Mouse (Mus musculus) limb, embryonic 12.5 days (tissue): ENCODE measurements at regions not wholly inside any gene's neighbourhood (a gene's known extent, or its start where the extent isn't known, plus 50 kb on each side); places are given as distances from the start of the nearest gene placed in this dataset.

Experiments used
- ATAC-seq: fragments of 200-750 bp; cut with Nextera tagmentation; 2 replicates; pipeline ENCODE4 v1.8.0; 2017; ENCODE audit warnings: low read depth, moderate TSS enrichment; ENCODE audit not compliant: insufficient number of reproducible peaks, insufficient read depth, low FRiP score, low TSS enrichment
- H3K27ac ChIP-seq: fragments of 300-500 bp; sonication (generic); 2 replicates; pipeline ENCODE4 v1.5.1; 2016; ENCODE audit warnings: mild to moderate bottlenecking, moderate library complexity
- H3K27me3 ChIP-seq: fragments of 300-500 bp; sonication (generic); 2 replicates; pipeline ENCODE4 v1.6.1; 2016; ENCODE audit warnings: mild to moderate bottlenecking, moderate library complexity
- H3K36me3 ChIP-seq: fragments of 300-500 bp; sonication (generic); 2 replicates; pipeline ENCODE4 v1.6.1; 2016; ENCODE audit warnings: mild to moderate bottlenecking, moderate library complexity
- H3K4me1 ChIP-seq: fragments of 300-500 bp; sonication (generic); replicated peaks from 2 replicates; pipeline ENCODE4 v1.6.1; 2016
- H3K4me2 ChIP-seq: fragments of 300-500 bp; sonication (generic); 2 replicates; pipeline ENCODE4 v1.6.1; 2016; ENCODE audit warnings: mild to moderate bottlenecking, moderate library complexity
- H3K4me3 ChIP-seq: fragments of 300-500 bp; sonication (generic); replicated peaks from 2 replicates; pipeline ENCODE4 v1.5.1; 2016; ENCODE audit warnings: mild to moderate bottlenecking
- H3K9ac ChIP-seq: fragments of 300-500 bp; sonication (generic); replicated peaks from 2 replicates; pipeline ENCODE4 v1.6.1; 2016; ENCODE audit warnings: mild to moderate bottlenecking, moderate library complexity
- H3K9me3 ChIP-seq: fragments of 300-500 bp; sonication (generic); 2 replicates; pipeline ENCODE4 v1.6.1; 2016; ENCODE audit warnings: mild to moderate bottlenecking, moderate library complexity
- WGBS: fragments of 180-500 bp; shearing (Covaris S2); methylation state at CpG from one replicate; pipeline ENCODE4 v1.1.7; 2016; 5-methylcytosine and 5-hydroxymethylcytosine counted together

DNA sequence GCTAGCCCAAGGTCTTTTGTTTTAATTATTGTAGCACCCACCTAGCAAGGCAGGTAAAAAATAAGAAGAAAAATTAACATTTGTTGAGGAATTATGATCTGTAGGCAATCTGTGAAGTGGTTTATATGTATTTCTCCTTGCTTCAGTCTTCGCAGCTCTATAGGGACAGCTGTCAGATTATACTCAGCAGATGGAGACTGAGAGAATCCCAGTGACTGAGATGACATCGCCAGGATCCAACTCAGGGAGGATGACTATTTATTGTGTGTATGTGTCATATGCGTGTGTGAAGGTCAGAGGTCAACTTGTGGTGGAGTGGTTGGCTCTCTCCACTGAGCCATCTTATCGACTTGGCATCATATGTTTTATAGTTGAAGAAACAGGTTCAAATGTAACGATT, 362.0 kb upstream of the Chd6 start:
- no peaks in the 10 kb centered on the region for H3K9me3 ChIP-seq
- no peak overlapping the region for H3K27ac ChIP-seq
- H3K9ac ChIP-seq, result no peak overlapping the region
- ATAC-seq, result no peak
- peaks cover 7% of the 10 kb centered on the region for H3K27me3 ChIP-seq
- 91% methylated on average over 5 of the region's 5 CpGs for WGBS
- 0 out of 2 replicates have a peak, but pooled peaks cover 2% of the 10 kb centered on the region for H3K4me1 ChIP-seq
- no peaks in the 10 kb centered on the region for H3K36me3 ChIP-seq
- H3K4me3 ChIP-seq, result no peak overlapping the region
- no peak overlapping the region for H3K4me2 ChIP-seq

DNA sequence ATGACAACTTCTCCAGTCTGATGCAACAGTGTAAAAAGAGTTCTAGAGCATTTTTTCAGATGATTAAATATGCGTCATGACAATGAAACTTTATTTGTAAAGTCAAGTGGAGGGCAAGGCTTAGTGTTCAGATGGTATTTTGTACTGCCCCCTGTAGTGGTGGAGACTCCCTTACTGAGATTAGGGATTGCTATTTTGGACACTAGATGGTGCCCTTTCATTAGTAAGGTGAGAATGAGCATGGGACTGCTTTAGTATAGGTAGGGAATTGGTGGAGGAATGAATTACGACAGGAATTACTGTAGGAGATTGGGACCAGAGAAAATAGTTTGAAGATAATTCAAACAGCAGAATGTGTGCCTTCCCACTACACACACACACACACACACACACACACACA, 361.1 kb upstream of the Chd6 start:
- Histone ChIP-seq H3K4me1 (0 out of 2 replicates have a peak, but pooled peaks cover 2% of the 10 kb centered on the region), H3K9me3 (no peaks in the 10 kb centered on the region), H3K27me3 (peaks cover 7% of the 10 kb centered on the region), H3K4me2 (no peak overlapping the region), H3K27ac (no peak overlapping the region), H3K9ac (no peak overlapping the region), H3K36me3 (no peaks in the 10 kb centered on the region), H3K4me3 (no peak overlapping the region)
- 38% methylated on average over 2 of the region's 2 CpGs for WGBS
- ATAC-seq, result no peak

DNA sequence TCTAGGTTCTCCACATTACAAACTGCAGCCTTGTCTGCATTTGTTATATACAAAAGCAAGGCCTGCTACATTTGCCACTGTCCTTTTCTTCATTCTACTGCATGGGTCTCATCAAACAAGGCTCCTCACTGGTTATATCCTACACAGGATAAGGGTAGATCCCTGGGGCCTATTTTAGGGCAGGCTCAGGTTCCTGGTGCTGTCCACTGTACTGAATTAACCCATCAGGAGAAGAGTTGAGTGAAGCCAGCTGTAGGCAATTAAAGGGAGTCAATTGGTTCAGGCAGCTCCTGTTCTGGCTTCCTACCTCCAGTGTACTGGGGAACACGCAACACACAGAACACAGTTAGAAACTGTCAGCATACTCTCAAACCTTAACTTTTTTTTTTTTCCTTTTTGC, 358.2 kb upstream of the Chd6 start:
- 26% methylated on average over 1 of the region's 1 CpGs for WGBS
- H3K27ac ChIP-seq, result no peak overlapping the region
- peaks cover 7% of the 10 kb centered on the region for H3K27me3 ChIP-seq
- 0 out of 2 replicates have a peak, but pooled peaks cover 2% of the 10 kb centered on the region for H3K4me1 ChIP-seq
- no peak overlapping the region for H3K9ac ChIP-seq
- H3K4me2 ChIP-seq, result no peak overlapping the region
- H3K36me3 ChIP-seq, result no peaks in the 10 kb centered on the region
- no peak for ATAC-seq
- H3K9me3 ChIP-seq, result no peaks in the 10 kb centered on the region
- no peak overlapping the region for H3K4me3 ChIP-seq

DNA sequence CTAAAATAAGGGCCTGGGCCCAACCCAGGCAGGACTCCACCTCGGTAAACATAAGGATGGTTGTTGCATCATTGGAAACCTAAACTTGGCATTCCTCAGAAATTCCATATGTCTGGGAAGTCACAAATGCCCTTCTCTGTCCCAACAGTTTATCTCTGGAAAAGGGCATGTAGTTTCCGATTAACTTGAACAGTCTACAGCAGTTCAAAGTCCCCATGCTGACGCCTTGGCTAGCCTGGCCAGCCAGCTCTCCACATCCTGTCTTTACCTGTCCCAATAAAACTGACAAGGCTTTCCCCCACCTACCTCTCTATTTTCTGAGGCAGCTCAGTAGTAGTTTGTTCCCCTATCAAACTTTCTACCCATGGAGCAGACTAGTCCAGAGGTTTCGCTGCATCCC, 351.7 kb upstream of the Chd6 start:
- H3K9me3 ChIP-seq, result no peaks in the 10 kb centered on the region
- H3K9ac ChIP-seq, result no peak overlapping the region
- 84% methylated on average over 4 of the region's 4 CpGs for WGBS
- no peaks in the 10 kb centered on the region for H3K4me1 ChIP-seq
- no peak for ATAC-seq
- no peak overlapping the region for H3K27ac ChIP-seq
- H3K36me3 ChIP-seq, result no peaks in the 10 kb centered on the region
- H3K27me3 ChIP-seq, result no peaks in the 10 kb centered on the region
- no peak overlapping the region for H3K4me2 ChIP-seq
- no peak overlapping the region for H3K4me3 ChIP-seq

DNA sequence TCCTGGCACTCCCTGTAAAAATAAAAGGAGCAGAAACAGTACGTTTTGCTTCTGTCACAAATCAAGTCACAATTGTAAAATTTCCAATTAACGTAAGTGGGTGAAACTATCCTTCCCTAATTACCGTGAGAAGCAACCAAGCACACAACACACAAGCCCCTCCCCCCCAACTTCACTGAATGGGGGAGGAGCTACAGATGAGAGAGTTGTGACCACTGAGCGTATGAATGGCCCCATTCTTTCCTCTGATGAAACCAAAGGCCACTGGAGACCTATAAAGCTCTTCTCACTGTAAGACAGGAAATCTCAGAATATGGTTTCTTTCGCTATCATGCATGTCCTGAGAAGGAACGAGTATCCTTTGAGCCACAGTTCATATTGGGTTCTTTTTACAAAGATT, 345.6 kb upstream of the Chd6 start:
- Histone ChIP-seq H3K36me3 (no peaks in the 10 kb centered on the region), H3K27me3 (no peaks in the 10 kb centered on the region), H3K4me3 (no peak overlapping the region), H3K27ac (no peak overlapping the region), H3K4me2 (no peak overlapping the region), H3K4me1 (no peaks in the 10 kb centered on the region), H3K9ac (no peak overlapping the region), H3K9me3 (no peaks in the 10 kb centered on the region)
- WGBS, result 73% methylated on average over 6 of the region's 6 CpGs
- ATAC-seq, result no peak

- H3K4me2 ChIP-seq, result no peak overlapping the region
- H3K4me1 ChIP-seq, result peaks cover 9% of the 10 kb centered on the region; the same call in 1 of the 2 replicates
- WGBS, result 4% methylated on average over 9 of the region's 9 CpGs
- no peak for ATAC-seq
- no peaks in the 10 kb centered on the region for H3K9me3 ChIP-seq
- H3K27me3 ChIP-seq, result no peaks in the 10 kb centered on the region
- H3K9ac ChIP-seq, result no peak overlapping the region
- H3K4me3 ChIP-seq, result no peak overlapping the region
- H3K27ac ChIP-seq, result no peak overlapping the region
- no peaks in the 10 kb centered on the region for H3K36me3 ChIP-seq
These were observed 324.9 kb upstream of the Chd6 start for GRCm38 (mm10) chr2:161433816-161434215.

GRCm38 (mm10) chr2:161429294-161429693, 320.4 kb upstream of the Chd6 start:
- no peaks in the 10 kb centered on the region for H3K36me3 ChIP-seq
- no peaks in the 10 kb centered on the region for H3K27me3 ChIP-seq
- 46% methylated on average over 3 of the region's 3 CpGs for WGBS
- no peak for ATAC-seq
- peaks cover 9% of the 10 kb centered on the region; the same call in 1 of the 2 replicates for H3K4me1 ChIP-seq
- no peak overlapping the region for H3K4me3 ChIP-seq
- H3K9ac ChIP-seq, result no peak overlapping the region
- H3K27ac ChIP-seq, result no peak overlapping the region
- no peak overlapping the region for H3K4me2 ChIP-seq
- no peaks in the 10 kb centered on the region for H3K9me3 ChIP-seq

DNA sequence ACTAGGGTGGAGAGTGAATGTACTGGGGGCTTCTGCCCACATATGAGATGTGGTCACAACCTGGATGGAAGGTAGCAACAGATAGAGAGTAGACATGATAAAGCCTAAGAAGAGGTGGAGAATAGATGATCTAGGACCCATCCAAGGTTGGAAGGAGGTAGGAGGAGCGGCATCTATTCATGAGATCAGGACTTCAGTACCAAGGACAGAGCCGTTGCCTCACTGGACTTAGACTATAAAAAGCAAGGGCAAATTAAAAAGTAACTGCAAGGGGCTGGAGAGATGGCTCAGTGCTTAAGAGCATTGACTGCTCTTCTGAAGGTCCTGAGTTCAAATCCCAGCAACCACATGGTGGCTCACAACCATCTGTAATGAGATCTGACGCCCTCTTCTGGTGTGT, 316.7 kb upstream of the Chd6 start:
- Histone ChIP-seq H3K9ac (no peak overlapping the region), H3K9me3 (no peaks in the 10 kb centered on the region), H3K4me3 (no peak overlapping the region), H3K4me2 (no peak overlapping the region), H3K27ac (no peak overlapping the region), H3K27me3 (no peaks in the 10 kb centered on the region), H3K4me1 (no peaks in the 10 kb centered on the region), H3K36me3 (no peaks in the 10 kb centered on the region)
- 54% methylated on average over 3 of the region's 3 CpGs for WGBS
- no peak for ATAC-seq

DNA sequence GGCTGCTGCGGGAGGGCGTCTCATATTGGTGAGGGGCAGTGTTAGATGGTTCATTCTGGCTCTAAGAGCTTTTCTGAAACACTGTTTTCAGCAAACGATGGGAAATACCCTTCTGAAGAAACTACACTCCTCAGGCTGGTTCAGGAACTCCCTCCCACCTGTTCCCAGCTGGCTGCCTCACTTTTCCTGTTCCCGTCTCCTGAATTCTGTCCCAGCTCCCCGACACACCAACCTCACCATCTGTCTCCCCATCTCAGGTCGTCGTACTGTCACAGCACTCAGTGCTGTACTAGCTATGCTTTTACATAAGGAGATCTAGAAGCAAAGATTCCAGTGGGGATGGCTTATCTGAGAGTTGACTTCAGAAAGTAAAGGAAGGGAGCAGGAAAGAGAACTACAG, 309.2 kb upstream of the Chd6 start:
- no peak overlapping the region for H3K4me2 ChIP-seq
- H3K27ac ChIP-seq, result no peak overlapping the region
- no peaks in the 10 kb centered on the region for H3K9me3 ChIP-seq
- H3K36me3 ChIP-seq, result no peaks in the 10 kb centered on the region
- H3K27me3 ChIP-seq, result no peaks in the 10 kb centered on the region
- no peak overlapping the region for H3K9ac ChIP-seq
- no peak for ATAC-seq
- H3K4me1 ChIP-seq, result no peaks in the 10 kb centered on the region
- H3K4me3 ChIP-seq, result no peak overlapping the region
- WGBS, result 81% methylated on average over 7 of the region's 7 CpGs

DNA sequence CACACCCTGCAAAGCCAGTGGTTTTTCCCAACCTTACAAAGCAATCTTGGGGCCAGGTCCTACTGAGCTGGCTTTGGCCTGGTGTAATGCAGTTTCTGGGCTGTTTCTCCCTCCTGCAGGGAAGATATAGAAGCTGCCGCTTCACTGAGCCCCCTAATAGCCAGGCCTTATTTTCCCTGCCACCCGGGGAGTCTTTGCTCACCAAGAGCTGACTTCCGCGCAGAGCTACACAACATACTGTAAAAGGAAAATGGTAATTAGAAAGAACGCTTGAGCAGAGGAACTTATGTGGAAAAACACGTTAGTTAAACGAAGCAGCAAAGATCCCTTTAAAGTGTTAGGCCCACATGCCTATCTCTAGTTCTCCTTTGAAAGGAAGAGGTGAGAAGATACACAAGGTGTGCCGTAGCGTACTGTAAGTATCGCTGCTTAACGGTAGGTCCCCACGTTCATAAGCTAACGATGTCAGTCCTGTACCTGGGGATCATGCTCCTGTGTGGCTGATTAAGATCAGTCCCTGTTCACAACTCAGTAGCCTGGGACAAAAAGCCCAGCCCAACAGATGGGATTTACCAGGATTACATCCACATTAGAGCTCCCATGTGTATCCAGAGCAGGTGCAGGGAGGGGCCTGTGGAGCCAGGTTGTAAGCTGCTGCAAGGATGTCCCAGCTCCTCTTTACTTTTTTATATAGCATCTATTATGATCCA, 307.5 kb upstream of the Chd6 start:
- H3K4me1 ChIP-seq, result no peaks in the 10 kb centered on the region
- no peak overlapping the region for H3K9ac ChIP-seq
- 75% methylated on average over 13 of the region's 13 CpGs for WGBS
- H3K9me3 ChIP-seq, result no peaks in the 10 kb centered on the region
- no peak overlapping the region for H3K4me3 ChIP-seq
- no peaks in the 10 kb centered on the region for H3K36me3 ChIP-seq
- H3K27ac ChIP-seq, result no peak overlapping the region
- H3K4me2 ChIP-seq, result no peak overlapping the region
- H3K27me3 ChIP-seq, result no peaks in the 10 kb centered on the region
- no peak for ATAC-seq

DNA sequence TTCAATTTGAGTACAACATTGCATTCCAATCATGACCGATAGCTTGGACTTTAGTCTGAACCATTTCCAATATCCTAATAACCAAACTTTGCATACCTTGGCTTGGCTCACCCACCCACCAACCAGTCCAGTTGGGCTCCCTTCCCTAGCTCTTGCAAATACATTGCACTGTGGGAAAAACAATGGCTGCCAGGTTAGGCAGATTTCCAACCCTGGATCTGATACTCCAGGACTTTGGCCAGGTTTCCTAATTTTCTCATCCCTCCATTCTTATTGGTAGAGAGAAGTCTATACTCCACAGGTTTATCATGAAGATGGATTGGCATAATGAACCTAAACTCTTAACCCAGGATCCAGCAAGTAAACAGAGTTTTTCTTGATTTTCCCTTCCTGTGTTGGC, 299.4 kb upstream of the Chd6 start:
- Histone ChIP-seq H3K36me3 (no peaks in the 10 kb centered on the region), H3K27me3 (no peaks in the 10 kb centered on the region), H3K9me3 (no peaks in the 10 kb centered on the region), H3K27ac (no peak overlapping the region), H3K9ac (no peak overlapping the region), H3K4me3 (no peak overlapping the region), H3K4me2 (no peak overlapping the region), H3K4me1 (no peaks in the 10 kb centered on the region)
- 90% methylated on average over 1 of the region's 1 CpGs for WGBS
- ATAC-seq, result no peak

DNA sequence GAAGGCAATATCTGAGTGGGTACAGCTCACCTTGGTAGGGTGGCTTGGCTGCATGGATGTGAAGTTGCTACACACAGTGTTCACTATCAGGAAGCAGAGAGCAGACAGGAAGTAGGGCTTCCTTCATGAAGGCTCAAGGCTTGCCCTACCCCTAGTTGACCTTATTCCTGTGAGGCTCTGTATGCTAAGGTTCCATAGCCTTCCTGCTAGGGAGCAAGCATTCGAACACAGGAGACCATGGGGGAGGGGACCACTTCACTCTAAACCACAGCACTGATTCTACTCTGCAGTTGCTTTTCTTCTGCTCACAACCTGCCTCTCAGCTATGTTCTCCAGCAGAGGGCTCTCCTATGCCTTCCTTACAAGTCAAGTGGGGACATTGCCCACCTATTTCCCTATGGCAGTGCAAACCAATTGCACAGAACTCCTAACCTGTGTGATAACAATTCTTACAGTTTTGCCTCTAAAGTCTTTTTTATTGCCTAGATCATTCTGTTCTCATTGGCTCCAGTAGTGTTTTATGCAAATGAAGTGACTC, 297.0 kb upstream of the Chd6 start:
- 50% methylated on average over 1 of the region's 1 CpGs for WGBS
- no peak for ATAC-seq
- Histone ChIP-seq H3K9me3 (no peaks in the 10 kb centered on the region), H3K9ac (no peak overlapping the region), H3K4me1 (no peaks in the 10 kb centered on the region), H3K27me3 (no peaks in the 10 kb centered on the region), H3K27ac (no peak overlapping the region), H3K4me2 (no peak overlapping the region), H3K36me3 (no peaks in the 10 kb centered on the region), H3K4me3 (no peak overlapping the region)
